Mouse (Mus musculus) urinary bladder, adult 2 months (tissue): ENCODE data around the gene Zfp61. TPM values are rescaled to one million over a fixed set of nuclear protein-coding genes. Genes with fewer than 3 reads are reported as not detected.
A peak's percentile ranks its signal among the peaks of the same experiment; 100 is the strongest.

Experiments used
- DNase-seq: peaks from one replicate; pipeline ENCODE4 v3.0.0; 2022; ENCODE audit warnings: low spot score
- polyA plus RNA-seq: library from polyadenylated mRNA; depleted of rRNA; stranded (reverse); fragments of >200 nt; gene quantifications from 2 replicates; pipeline ENCODE4 v1.2.3, GENCODE M21; 2012; rRNA removed

Gene Zfp61
- 16.1 and 18.1 TPM in 2 replicates for polyA plus RNA-seq

GRCm38 (mm10) chr7:24300771-24301282 lies at the start of gene Zfp61:
Zfp61 (minus strand) TSS chr7:24301232.
- no peak for DNase-seq

GRCm38 (mm10) chr7:24348896-24349295 lies 47.9 kb upstream of the Zfp61 start, which contains the start of gene Lypd5:
Lypd5 (plus strand) TSS chr7:24349196.
- DNase-seq, result no peak

GRCm38 (mm10) chr7:24346444-24346843 lies 45.4 kb upstream of the Zfp61 start:
- DNase-seq, result no peak

GRCm38 (mm10) chr7:24343701-24344272 lies 42.8 kb upstream of the Zfp61 start:
- DNase-seq, result no peak

GRCm38 (mm10) chr7:24338241-24338640 lies 37.2 kb upstream of the Zfp61 start:
- no peak for DNase-seq

- DNase-seq, result no peak
These were observed 34.8 kb upstream of the Zfp61 start for GRCm38 (mm10) chr7:24335699-24336309.

GRCm38 (mm10) chr7:24333304-24333986 lies 32.4 kb upstream of the Zfp61 start, which contains the start of gene Tescl:
Tescl (minus strand) TSS chr7:24333936.
- no peak for DNase-seq

GRCm38 (mm10) chr7:24327281-24327975 lies 26.4 kb upstream of the Zfp61 start:
- DNase-seq, result no peak

- no peak for DNase-seq
These were observed 25.5 kb upstream of the Zfp61 start for GRCm38 (mm10) chr7:24326273-24327135.

- DNase-seq, result no peak
These were observed 24.7 kb upstream of the Zfp61 start for GRCm38 (mm10) chr7:24325675-24326128.

GRCm38 (mm10) chr7:24325197-24325596 lies 24.2 kb upstream of the Zfp61 start:
- no peak for DNase-seq

GRCm38 (mm10) chr7:24322593-24322992 lies 21.6 kb upstream of the Zfp61 start:
- DNase-seq, result no peak

- DNase-seq, result no peak
These were observed 17.9 kb upstream of the Zfp61 start for GRCm38 (mm10) chr7:24318942-24319341.

- peak; percentile 82 for DNase-seq
These were observed 15.6 kb upstream of the Zfp61 start, which contains the start of gene Zfp94 for GRCm38 (mm10) chr7:24316567-24317092. Zfp94 (minus strand) TSS chr7:24316666.

- DNase-seq, result no peak
These were observed 14.9 kb upstream of the Zfp61 start for GRCm38 (mm10) chr7:24315726-24316566.

- DNase-seq, result no peak
These were observed 1.1 kb downstream of the Zfp61 start for GRCm38 (mm10) chr7:24299823-24300481.

- peak; percentile 63 for DNase-seq
These were observed 1.9 kb downstream of the Zfp61 start for GRCm38 (mm10) chr7:24298973-24299708.

GRCm38 (mm10) chr7:24298635-24298972 lies 2.4 kb downstream of the Zfp61 start:
- no peak for DNase-seq
